Mouse (Mus musculus) liver, embryonic 13.5 days (tissue): ENCODE data around the gene Immp2l. TPM values are rescaled to one million over a fixed set of nuclear protein-coding genes. Genes with fewer than 3 reads are reported as not detected.

Experiments
- ATAC-seq: fragments of 200-750 bp; cut with Nextera tagmentation; 2 replicates; pipeline ENCODE4 v1.8.0; 2017; ENCODE audit warnings: low read depth, mild to moderate bottlenecking, moderate number of reproducible peaks, moderate library complexity
- DNase-seq: peaks from one replicate; pipeline ENCODE4 v3.0.0; 2022
- H3K27ac ChIP-seq: fragments of 300-500 bp; sonication (generic); 2 replicates; pipeline ENCODE4 v1.5.1; 2015; ENCODE audit warnings: moderate library complexity, mild to moderate bottlenecking, inconsistent platforms
- H3K27me3 ChIP-seq: fragments of 300-500 bp; sonication (generic); 2 replicates; pipeline ENCODE4 v1.6.1; 2015; ENCODE audit warnings: mild to moderate bottlenecking, inconsistent platforms
- H3K36me3 ChIP-seq: fragments of 300-500 bp; sonication (generic); 2 replicates; pipeline ENCODE4 v1.6.1; 2015; ENCODE audit warnings: mild to moderate bottlenecking, inconsistent platforms
- H3K4me1 ChIP-seq: fragments of 300-500 bp; sonication (generic); replicated peaks from 2 replicates; pipeline ENCODE4 v1.6.1; 2015; ENCODE audit warnings: inconsistent platforms
- H3K4me2 ChIP-seq: fragments of 300-500 bp; sonication (generic); 2 replicates; pipeline ENCODE4 v1.6.1; 2015; ENCODE audit warnings: inconsistent platforms, mild to moderate bottlenecking, moderate library complexity
- H3K4me3 ChIP-seq: fragments of 300-500 bp; sonication (generic); replicated peaks from 2 replicates; pipeline ENCODE4 v1.5.1; 2015; ENCODE audit warnings: mild to moderate bottlenecking, inconsistent platforms
- H3K9ac ChIP-seq: fragments of 300-500 bp; sonication (generic); 2 replicates; pipeline ENCODE4 v1.6.1; 2015; ENCODE audit warnings: mild to moderate bottlenecking, inconsistent platforms
- H3K9me3 ChIP-seq: fragments of 300-500 bp; sonication (generic); replicated peaks from 2 replicates; pipeline ENCODE4 v1.6.1; 2016; ENCODE audit warnings: inconsistent platforms
- WGBS: fragments of 180-500 bp; shearing (Covaris S2); methylation state at CpG from one replicate; pipeline ENCODE4 v1.1.7; 2015; ENCODE audit not compliant: insufficient replicate concordance; 5-methylcytosine and 5-hydroxymethylcytosine counted together
- polyA plus RNA-seq: library from polyadenylated mRNA; unstranded; fragments of >200 nt; fragmentation: Nextera tagmentation; extraction: Ambion mirVana; gene quantifications from 2 replicates; pipeline ENCODE4 v1.2.1, GENCODE M21; 2015

Immp2l gene
- polyA plus RNA-seq, 1 experiment from 2014 or later, result 10.8 TPM

- no peak overlapping the region for H3K4me2 ChIP-seq
- WGBS, result 58% methylated on average over 5 of the region's 5 CpGs
- no peak overlapping the region for H3K4me3 ChIP-seq
- no peaks in the 10 kb centered on the region for H3K4me1 ChIP-seq
- no peak overlapping the region for H3K9ac ChIP-seq
- no peaks in the 10 kb centered on the region for H3K27me3 ChIP-seq
- no peaks in the 10 kb centered on the region for H3K9me3 ChIP-seq
- no peaks in the 10 kb centered on the region for H3K36me3 ChIP-seq
- no peak overlapping the region for H3K27ac ChIP-seq
- DNase-seq (no peak), ATAC-seq (no peak)
Observed at GRCm38 (mm10) chr12:41436206-41436985, 412.5 kb downstream of the Immp2l start.

GRCm38 (mm10) chr12:41438446-41438845, 414.6 kb downstream of the Immp2l start:
- Histone ChIP-seq H3K27me3 (no peaks in the 10 kb centered on the region), H3K4me3 (no peak overlapping the region), H3K9me3 (no peaks in the 10 kb centered on the region), H3K9ac (no peak overlapping the region), H3K27ac (no peak overlapping the region), H3K4me1 (no peaks in the 10 kb centered on the region), H3K36me3 (no peaks in the 10 kb centered on the region), H3K4me2 (no peak overlapping the region)
- 49% methylated on average over 4 of the region's 4 CpGs for WGBS
- DNase-seq (no peak), ATAC-seq (no peak)

GRCm38 (mm10) chr12:41468374-41468991, 444.6 kb downstream of the Immp2l start:
- Histone ChIP-seq H3K4me3 (no peak overlapping the region), H3K9me3 (no peaks in the 10 kb centered on the region), H3K9ac (no peak overlapping the region), H3K4me1 (no peaks in the 10 kb centered on the region), H3K36me3 (no peaks in the 10 kb centered on the region), H3K27ac (no peak overlapping the region), H3K4me2 (no peak overlapping the region), H3K27me3 (no peaks in the 10 kb centered on the region)
- ATAC-seq, result no peak
- DNase-seq, result no peak
- 65% methylated on average over 3 of the region's 3 CpGs for WGBS

- H3K36me3 ChIP-seq, result no peaks in the 10 kb centered on the region
- no peak overlapping the region for H3K4me3 ChIP-seq
- 49% methylated on average over 6 of the region's 6 CpGs for WGBS
- ATAC-seq (no peak), DNase-seq (no peak)
- no peaks in the 10 kb centered on the region for H3K9me3 ChIP-seq
- H3K4me2 ChIP-seq, result no peak overlapping the region
- no peak overlapping the region for H3K9ac ChIP-seq
- no peaks in the 10 kb centered on the region for H3K4me1 ChIP-seq
- no peaks in the 10 kb centered on the region for H3K27me3 ChIP-seq
- no peak overlapping the region for H3K27ac ChIP-seq
Observed at GRCm38 (mm10) chr12:41469096-41469801, 445.4 kb downstream of the Immp2l start.

- H3K27ac ChIP-seq, result no peak overlapping the region
- H3K4me1 ChIP-seq, result no peaks in the 10 kb centered on the region
- WGBS, result 40% methylated on average over 2 of the region's 2 CpGs
- no peaks in the 10 kb centered on the region for H3K36me3 ChIP-seq
- H3K27me3 ChIP-seq, result 0 out of 2 replicates have a peak, but pooled peaks cover 4% of the 10 kb centered on the region
- H3K9me3 ChIP-seq, result no peaks in the 10 kb centered on the region
- no peak overlapping the region for H3K4me2 ChIP-seq
- no peak for ATAC-seq
- no peak overlapping the region for H3K9ac ChIP-seq
- no peak overlapping the region for H3K4me3 ChIP-seq
- DNase-seq, result no peak
Observed at GRCm38 (mm10) chr12:41481486-41481885, 457.6 kb downstream of the Immp2l start.

- ATAC-seq, result no peak
- no peak overlapping the region for H3K9ac ChIP-seq
- WGBS, result 80% methylated on average over 5 of the region's 5 CpGs
- H3K4me2 ChIP-seq, result peak overlapping the region; percentile 19
- DNase-seq, result no peak
- 0 out of 2 replicates have a peak, but pooled peaks cover 4% of the 10 kb centered on the region for H3K27me3 ChIP-seq
- no peaks in the 10 kb centered on the region for H3K36me3 ChIP-seq
- H3K9me3 ChIP-seq, result no peaks in the 10 kb centered on the region
- H3K4me3 ChIP-seq, result no peak overlapping the region
- H3K4me1 ChIP-seq, result no peaks in the 10 kb centered on the region
- H3K27ac ChIP-seq, result no peak overlapping the region
Observed at GRCm38 (mm10) chr12:41483091-41483592, 459.3 kb downstream of the Immp2l start.

- H3K9me3 ChIP-seq, result no peaks in the 10 kb centered on the region
- ATAC-seq, result no peak
- H3K27ac ChIP-seq, result no peak overlapping the region
- peak overlapping the region; percentile 1; the same call in 1 of the 2 replicates for H3K4me3 ChIP-seq
- H3K4me2 ChIP-seq, result peak overlapping the region; percentile 19
- H3K36me3 ChIP-seq, result no peaks in the 10 kb centered on the region
- no peak overlapping the region for H3K9ac ChIP-seq
- no peak for DNase-seq
- 61% methylated on average over 23 of the region's 23 CpGs for WGBS
- no peaks in the 10 kb centered on the region for H3K4me1 ChIP-seq
- 0 out of 2 replicates have a peak, but pooled peaks cover 4% of the 10 kb centered on the region for H3K27me3 ChIP-seq
Observed at GRCm38 (mm10) chr12:41483593-41484451, 459.9 kb downstream of the Immp2l start.

GRCm38 (mm10) chr12:41484689-41485511, 461.0 kb downstream of the Immp2l start:
- H3K4me3 ChIP-seq, result 0 out of 2 replicates have a peak overlapping the region, but pooled peaks have one; percentile 9
- ATAC-seq (no peak), DNase-seq (no peak)
- H3K27me3 ChIP-seq, result 0 out of 2 replicates have a peak, but pooled peaks cover 4% of the 10 kb centered on the region
- H3K9ac ChIP-seq, result no peak overlapping the region
- no peak overlapping the region for H3K4me2 ChIP-seq
- WGBS, result 39% methylated on average over 16 of the region's 16 CpGs
- no peaks in the 10 kb centered on the region for H3K36me3 ChIP-seq
- no peak overlapping the region for H3K27ac ChIP-seq
- H3K9me3 ChIP-seq, result no peaks in the 10 kb centered on the region
- H3K4me1 ChIP-seq, result no peaks in the 10 kb centered on the region

GRCm38 (mm10) chr12:41485512-41486215, 461.8 kb downstream of the Immp2l start:
- Histone ChIP-seq H3K27me3 (0 out of 2 replicates have a peak, but pooled peaks cover 4% of the 10 kb centered on the region), H3K36me3 (no peaks in the 10 kb centered on the region), H3K9ac (no peak overlapping the region), H3K4me3 (0 out of 2 replicates have a peak overlapping the region, but pooled peaks have one; percentile 9), H3K27ac (no peak overlapping the region), H3K4me1 (no peaks in the 10 kb centered on the region), H3K9me3 (no peaks in the 10 kb centered on the region), H3K4me2 (peak overlapping the region; percentile 20)
- WGBS, result 34% methylated on average over 12 of the region's 12 CpGs
- ATAC-seq, result peak; percentile 71
- peak; percentile 9 for DNase-seq
